Mouse (Mus musculus) hindbrain, embryonic 14.5 days (tissue): ENCODE results near the gene Zfp148. TPM values are rescaled to one million over a fixed set of nuclear protein-coding genes. Genes with fewer than 3 reads are reported as not detected.

Experiments
- ATAC-seq: fragments of 200-750 bp; cut with Nextera tagmentation; 2 replicates; pipeline ENCODE4 v1.8.0; 2017; ENCODE audit warnings: moderate number of reproducible peaks, mild to moderate bottlenecking, moderate TSS enrichment, moderate library complexity; ENCODE audit not compliant: low FRiP score
- DNase-seq: peaks from one replicate; pipeline ENCODE4 v3.0.0-alpha.2; 2015; ENCODE audit warnings: low spot score
- H3K27ac ChIP-seq: fragments of 300-500 bp; sonication (generic); 2 replicates; pipeline ENCODE4 v1.5.1; 2014; ENCODE audit warnings: mild to moderate bottlenecking, moderate library complexity
- H3K27me3 ChIP-seq: fragments of 300-500 bp; sonication (generic); 2 replicates; pipeline ENCODE4 v1.6.1; 2014; ENCODE audit warnings: mild to moderate bottlenecking, low read length, mixed read lengths; ENCODE audit not compliant: control insufficient read depth, insufficient read depth
- H3K36me3 ChIP-seq: fragments of 300-500 bp; sonication (generic); replicated peaks from 2 replicates; pipeline ENCODE4 v1.6.1; 2014; ENCODE audit not compliant: control insufficient read depth, insufficient read depth
- H3K4me1 ChIP-seq: fragments of 300-500 bp; sonication (generic); replicated peaks from 2 replicates; pipeline ENCODE4 v1.6.1; 2014; ENCODE audit warnings: antibody characterized with exemption, low read length, mixed read lengths; ENCODE audit not compliant: control insufficient read depth, insufficient read depth
- H3K4me2 ChIP-seq: fragments of 300-500 bp; sonication (generic); replicated peaks from 2 replicates; pipeline ENCODE4 v1.6.1; 2014; ENCODE audit warnings: mild to moderate bottlenecking, moderate library complexity
- H3K4me3 ChIP-seq: fragments of 300-500 bp; sonication (generic); replicated peaks from 2 replicates; pipeline ENCODE4 v1.5.1; 2014; ENCODE audit warnings: mild to moderate bottlenecking, low read length
- H3K9ac ChIP-seq: fragments of 300-500 bp; sonication (generic); 2 replicates; pipeline ENCODE4 v1.6.1; 2014
- H3K9me3 ChIP-seq: fragments of 300-500 bp; sonication (generic); 2 replicates; pipeline ENCODE4 v1.6.1; 2016; ENCODE audit warnings: low read length; ENCODE audit not compliant: control insufficient read depth
- WGBS: fragments of 180-500 bp; shearing (Covaris S2); extraction: QIAGEN DNeasy Blood & Tissue Kit; methylation state at CpG from one replicate; pipeline ENCODE4 v1.1.7; 2014; 5-methylcytosine and 5-hydroxymethylcytosine counted together
- polyA plus RNA-seq: library from polyadenylated mRNA; unstranded; fragments of >200 nt; fragmentation: Nextera tagmentation; extraction: Ambion mirVana; gene quantifications from 2 replicates; pipeline ENCODE4 v1.2.1, GENCODE M21; 2014

The Zfp148 gene
- polyA plus RNA-seq, 1 experiment from 2014 or later = 42.1 TPM

DNA sequence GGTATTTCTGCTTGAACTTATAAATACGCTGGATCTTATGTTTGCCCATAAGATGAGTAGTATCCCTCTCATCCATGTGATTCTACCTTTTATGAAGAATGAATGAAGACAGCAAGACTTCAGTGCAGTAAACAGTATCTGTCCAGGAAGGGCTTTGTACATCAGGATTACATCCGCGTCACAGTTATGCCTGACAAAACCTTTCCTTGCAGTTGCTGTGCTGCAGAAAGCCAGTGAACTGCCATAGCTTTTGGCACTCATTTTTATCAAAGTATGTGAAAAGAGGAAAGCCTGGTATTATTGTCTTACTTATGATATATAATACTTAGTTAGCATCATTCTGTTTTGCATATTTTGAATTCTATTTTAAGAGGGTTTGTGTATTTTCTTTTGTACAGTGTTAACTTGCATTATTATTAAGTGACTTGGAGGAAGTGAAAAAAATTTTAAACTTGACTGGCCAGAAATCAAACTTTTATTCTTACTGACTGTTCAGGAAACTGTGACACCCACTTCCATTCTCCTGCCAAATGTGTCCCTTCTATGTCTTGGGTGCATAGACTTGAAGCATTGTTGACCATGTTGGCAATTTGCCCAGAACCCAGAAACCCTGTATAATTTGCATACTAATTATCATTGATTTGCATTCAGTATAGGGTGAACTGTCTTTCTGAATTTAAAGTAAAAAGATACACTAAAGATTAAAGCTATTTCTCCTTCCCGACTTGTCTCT is 84.0 kb downstream of the Zfp148 start:
- no peaks in the 10 kb centered on the region for H3K27me3 ChIP-seq
- H3K4me1 ChIP-seq = 0 out of 2 replicates have a peak, but pooled peaks cover 5% of the 10 kb centered on the region
- H3K9ac ChIP-seq = no peak overlapping the region
- peaks cover 14% of the 10 kb centered on the region for H3K36me3 ChIP-seq
- no peak overlapping the region for H3K4me3 ChIP-seq
- ATAC-seq = peak; percentile 48; the same call in 1 of the 2 replicates
- peak; percentile 77 for DNase-seq
- no peak overlapping the region for H3K4me2 ChIP-seq
- no peaks in the 10 kb centered on the region for H3K9me3 ChIP-seq
- WGBS = 54% methylated on average over 4 of the region's 4 CpGs
- peak overlapping the region; percentile 54 for H3K27ac ChIP-seq

DNA sequence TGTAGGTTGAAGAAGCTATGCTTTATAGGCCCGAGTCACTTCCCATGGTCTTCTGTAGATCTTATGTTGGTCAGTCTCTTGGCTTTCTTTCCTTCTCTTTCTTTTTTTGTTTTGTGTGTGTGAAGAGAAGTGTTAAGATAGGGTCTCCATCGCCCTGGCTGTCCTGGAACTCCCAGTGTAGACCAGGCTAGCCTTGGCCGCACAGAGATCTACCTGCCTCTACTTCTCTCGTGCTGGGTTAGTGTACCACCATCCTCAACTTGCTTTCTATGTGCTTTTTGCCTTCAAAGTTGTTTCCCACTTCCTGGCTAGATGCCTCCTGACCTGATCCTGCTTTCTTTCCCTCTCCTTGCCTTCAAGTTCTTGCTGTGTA is 84.6 kb downstream of the Zfp148 start:
- Histone ChIP-seq H3K4me2 (no peak overlapping the region), H3K4me1 (0 out of 2 replicates have a peak, but pooled peaks cover 5% of the 10 kb centered on the region), H3K27me3 (no peaks in the 10 kb centered on the region), H3K27ac (peak overlapping the region; percentile 54), H3K36me3 (peaks cover 13% of the 10 kb centered on the region), H3K9ac (no peak overlapping the region), H3K4me3 (no peak overlapping the region), H3K9me3 (no peaks in the 10 kb centered on the region)
- DNase-seq (no peak), ATAC-seq (no peak)
- 71% methylated on average over 4 of the region's 4 CpGs for WGBS

DNA sequence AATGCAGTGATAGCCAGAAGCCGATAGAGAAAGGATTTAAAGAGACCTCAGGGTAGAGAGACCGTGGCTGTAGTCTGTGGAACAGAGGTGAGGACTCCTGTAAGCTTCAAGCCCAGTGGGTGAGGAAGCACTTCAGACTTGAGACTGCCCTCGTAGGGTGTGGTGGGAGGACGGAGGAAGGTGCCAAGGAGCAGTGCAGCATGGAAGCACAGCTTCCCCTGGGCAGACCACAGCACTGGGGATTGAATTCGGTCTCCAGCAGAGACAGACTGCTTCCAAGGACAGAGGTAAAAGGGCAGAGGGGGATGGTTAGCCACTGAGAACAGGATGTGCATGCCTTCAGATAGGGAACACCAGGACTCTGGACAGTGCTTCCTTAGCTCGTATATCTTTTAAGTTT is 86.8 kb downstream of the Zfp148 start:
- DNase-seq (no peak), ATAC-seq (no peak)
- H3K9me3 ChIP-seq = no peaks in the 10 kb centered on the region
- no peaks in the 10 kb centered on the region for H3K27me3 ChIP-seq
- no peak overlapping the region for H3K27ac ChIP-seq
- H3K36me3 ChIP-seq = peaks cover 13% of the 10 kb centered on the region
- no peak overlapping the region for H3K4me3 ChIP-seq
- no peak overlapping the region for H3K9ac ChIP-seq
- 0 out of 2 replicates have a peak, but pooled peaks cover 5% of the 10 kb centered on the region for H3K4me1 ChIP-seq
- H3K4me2 ChIP-seq = no peak overlapping the region
- WGBS = 71% methylated on average over 6 of the region's 6 CpGs

DNA sequence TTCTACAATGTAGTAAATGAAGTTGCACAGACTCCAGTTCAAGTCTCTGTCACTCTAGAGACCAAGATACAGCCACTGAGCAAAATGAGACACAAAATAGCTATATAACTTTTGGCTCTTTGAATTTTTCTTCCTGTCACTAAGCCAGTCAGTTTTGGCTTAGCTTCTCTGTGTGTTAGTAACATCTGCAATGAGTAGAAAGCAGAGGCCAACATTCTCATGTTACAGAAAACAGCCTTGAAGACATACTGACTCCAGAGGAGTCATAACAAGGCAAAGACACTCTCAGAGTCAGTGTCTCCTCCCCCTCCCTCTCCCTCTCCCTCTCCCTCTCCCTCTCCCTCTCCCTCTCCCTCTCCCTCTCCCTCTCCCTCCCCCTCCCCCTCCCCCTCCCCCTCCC is 89.3 kb downstream of the Zfp148 start:
- Histone ChIP-seq H3K27me3 (no peaks in the 10 kb centered on the region), H3K27ac (no peak overlapping the region), H3K4me2 (no peak overlapping the region), H3K9me3 (no peaks in the 10 kb centered on the region), H3K4me1 (0 out of 2 replicates have a peak, but pooled peaks cover 5% of the 10 kb centered on the region), H3K4me3 (no peak overlapping the region), H3K36me3 (peaks cover 13% of the 10 kb centered on the region), H3K9ac (no peak overlapping the region)
- DNase-seq (no peak), ATAC-seq (no peak)

DNA sequence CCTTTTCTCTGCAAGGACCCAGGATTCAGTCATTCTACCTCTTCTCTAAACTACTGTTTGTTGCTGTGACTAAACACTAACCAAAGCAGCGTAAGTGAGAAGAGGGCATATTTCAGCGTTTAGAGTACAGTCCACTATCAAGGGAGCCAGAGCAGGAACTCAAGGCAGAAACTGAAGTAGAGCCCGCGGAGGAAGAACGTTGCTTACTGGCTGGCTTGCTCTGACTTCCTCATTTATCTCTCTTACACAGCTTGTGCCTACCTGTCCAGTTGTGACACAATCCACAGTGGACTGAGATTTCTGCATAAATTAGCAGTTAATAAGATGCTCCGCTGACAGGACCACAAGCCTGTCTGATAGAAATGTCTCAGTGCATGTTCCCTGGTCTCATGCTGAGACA is 93.7 kb downstream of the Zfp148 start:
- peaks cover 32% of the 10 kb centered on the region for H3K36me3 ChIP-seq
- H3K4me3 ChIP-seq = no peak overlapping the region
- H3K27me3 ChIP-seq = no peaks in the 10 kb centered on the region
- no peak overlapping the region for H3K27ac ChIP-seq
- ATAC-seq = no peak
- no peak for DNase-seq
- H3K4me1 ChIP-seq = no peaks in the 10 kb centered on the region
- H3K4me2 ChIP-seq = no peak overlapping the region
- WGBS = 80% methylated on average over 6 of the region's 6 CpGs
- no peak overlapping the region for H3K9ac ChIP-seq
- H3K9me3 ChIP-seq = no peaks in the 10 kb centered on the region

DNA sequence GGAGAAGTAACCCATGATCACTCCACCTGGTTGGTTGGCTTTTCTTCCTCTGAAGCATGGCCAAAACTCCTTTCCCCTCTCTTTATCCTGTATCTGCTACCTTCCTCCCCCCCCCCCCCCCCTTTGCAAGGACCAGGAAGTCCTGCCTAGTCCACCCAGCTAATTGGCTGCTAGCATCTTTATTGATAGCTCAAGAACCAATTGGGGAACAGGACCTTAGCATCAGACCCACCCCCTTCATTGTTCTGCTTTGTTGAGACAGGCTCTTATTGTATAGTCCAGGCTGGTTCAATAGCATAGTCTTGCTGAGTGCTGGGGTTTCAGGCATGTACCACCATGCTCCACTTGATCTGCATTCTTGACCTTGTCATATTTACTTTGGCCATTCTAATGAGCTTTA is 99.3 kb downstream of the Zfp148 start:
- Histone ChIP-seq H3K27me3 (no peaks in the 10 kb centered on the region), H3K27ac (no peak overlapping the region), H3K4me1 (no peaks in the 10 kb centered on the region), H3K4me2 (no peak overlapping the region), H3K9me3 (no peaks in the 10 kb centered on the region), H3K4me3 (no peak overlapping the region), H3K36me3 (peaks cover 34% of the 10 kb centered on the region), H3K9ac (no peak overlapping the region)
- ATAC-seq = no peak
- DNase-seq = no peak

GRCm38 (mm10) chr16:33481148-33481547 is 100.5 kb downstream of the Zfp148 start:
- peaks cover 38% of the 10 kb centered on the region for H3K36me3 ChIP-seq
- H3K27ac ChIP-seq = no peak overlapping the region
- no peaks in the 10 kb centered on the region for H3K9me3 ChIP-seq
- WGBS = 95% methylated on average over 2 of the region's 2 CpGs
- H3K4me3 ChIP-seq = no peak overlapping the region
- no peaks in the 10 kb centered on the region for H3K27me3 ChIP-seq
- H3K9ac ChIP-seq = no peak overlapping the region
- H3K4me1 ChIP-seq = no peaks in the 10 kb centered on the region
- no peak for ATAC-seq
- DNase-seq = no peak
- H3K4me2 ChIP-seq = no peak overlapping the region

DNA sequence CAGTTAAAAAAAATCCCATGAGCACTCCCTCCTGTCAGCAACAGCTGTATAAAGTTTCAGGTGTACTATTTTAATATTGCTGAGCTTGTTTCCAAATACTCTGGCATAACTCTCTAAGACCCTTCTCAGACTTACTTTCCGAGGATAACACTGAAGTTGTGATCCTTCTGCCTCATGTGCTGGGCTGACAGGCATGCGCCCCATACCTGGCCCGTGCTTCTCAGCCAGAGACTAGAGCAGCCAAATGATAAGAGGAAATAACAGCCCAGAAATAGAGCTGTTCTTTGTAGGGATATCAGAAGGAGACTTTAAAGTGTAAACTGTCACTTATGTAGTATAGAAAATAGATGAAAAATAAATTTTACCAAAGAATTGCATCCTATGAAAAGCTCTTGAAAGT is 101.7 kb downstream of the Zfp148 start:
- Histone ChIP-seq H3K9me3 (no peaks in the 10 kb centered on the region), H3K4me3 (no peak overlapping the region), H3K27me3 (no peaks in the 10 kb centered on the region), H3K4me1 (no peaks in the 10 kb centered on the region), H3K27ac (no peak overlapping the region), H3K4me2 (no peak overlapping the region), H3K36me3 (peaks cover 28% of the 10 kb centered on the region), H3K9ac (no peak overlapping the region)
- 96% methylated on average over 3 of the region's 3 CpGs for WGBS
- ATAC-seq (no peak), DNase-seq (no peak)

DNA sequence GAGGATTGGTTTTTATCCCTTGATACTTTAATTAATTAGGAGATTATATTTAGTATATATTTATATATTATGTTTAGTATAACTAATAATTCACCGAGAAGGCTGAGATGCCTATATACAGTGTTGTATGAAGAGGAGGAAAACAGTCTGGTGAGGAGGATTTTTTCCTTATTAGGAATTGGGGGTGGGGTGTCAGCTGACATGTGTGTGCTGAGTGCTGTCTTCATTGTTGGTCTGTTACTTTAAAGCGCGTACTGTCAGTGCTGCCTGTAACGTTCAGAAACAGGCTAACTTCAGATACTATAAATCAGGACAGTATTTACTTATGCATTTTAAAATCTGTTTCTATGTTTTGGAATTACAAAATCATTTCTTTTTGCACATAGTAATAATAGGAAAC is 107.1 kb downstream of the Zfp148 start:
- no peaks in the 10 kb centered on the region for H3K27me3 ChIP-seq
- 84% methylated on average over 4 of the region's 4 CpGs for WGBS
- H3K4me3 ChIP-seq = no peak overlapping the region

DNA sequence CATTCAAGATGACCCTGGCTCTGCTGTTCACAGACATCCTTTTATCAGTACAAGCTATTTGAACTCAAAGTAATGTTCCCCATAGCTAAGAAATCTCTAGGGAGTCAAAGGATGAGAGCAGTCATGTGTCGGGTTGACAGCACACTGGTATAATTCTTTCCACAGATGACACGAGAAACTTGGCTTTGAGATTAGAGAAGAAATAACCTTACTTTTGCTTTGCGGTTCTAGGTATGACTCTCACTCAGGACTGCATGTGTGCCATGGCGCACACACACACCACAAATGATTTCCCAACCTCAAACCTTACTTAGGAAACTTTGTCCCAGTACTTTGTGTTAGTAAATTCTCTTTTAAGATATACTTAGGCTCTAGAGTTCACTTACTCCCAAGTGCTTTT is 113.7 kb downstream of the Zfp148 start:
- WGBS = 93% methylated on average over 4 of the region's 4 CpGs
- no peaks in the 10 kb centered on the region for H3K27me3 ChIP-seq
- peaks cover 30% of the 10 kb centered on the region for H3K36me3 ChIP-seq
- no peaks in the 10 kb centered on the region for H3K9me3 ChIP-seq
- H3K9ac ChIP-seq = no peak overlapping the region
- no peak overlapping the region for H3K27ac ChIP-seq
- DNase-seq = no peak
- ATAC-seq = no peak
- no peaks in the 10 kb centered on the region for H3K4me1 ChIP-seq
- no peak overlapping the region for H3K4me3 ChIP-seq
- H3K4me2 ChIP-seq = no peak overlapping the region

More for the DNA sequence above, 107.1 kb downstream of the Zfp148 start:
- DNase-seq (no peak), ATAC-seq (no peak)
- Histone ChIP-seq H3K4me1 (no peaks in the 10 kb centered on the region), H3K9ac (no peak overlapping the region), H3K9me3 (no peaks in the 10 kb centered on the region), H3K36me3 (peaks cover 25% of the 10 kb centered on the region), H3K4me2 (no peak overlapping the region), H3K27ac (no peak overlapping the region; the same call in 1 of the 2 replicates)
